Mouse (Mus musculus): ENCODE measurements at regions not wholly inside any gene's neighbourhood (a gene's known extent, or its start where the extent isn't known, plus 50 kb on each side); places are given as distances from the start of the nearest gene placed in this dataset.
A peak's percentile ranks its signal among the peaks of the same experiment; 100 is the strongest.

GRCm38 (mm10) chr16:27586307-27586706 is 197.6 kb downstream of the Ccdc50 start:
- no peak for DNase-seq (ENCODE audit: low spot score in 2 of 2)

- no peak for DNase-seq (ENCODE audit: low spot score in 2 of 2)
Measured at GRCm38 (mm10) chr16:27609366-27609765, 220.7 kb downstream of the Ccdc50 start.

GRCm38 (mm10) chr16:27641306-27641705 is 252.6 kb downstream of the Ccdc50 start:
- DNase-seq (ENCODE audit: low spot score in 2 of 2) = no peak

- no peak for DNase-seq (ENCODE audit: low spot score in 2 of 2)
Measured at GRCm38 (mm10) chr16:27678275-27678674, 289.6 kb downstream of the Ccdc50 start.

- DNase-seq (ENCODE audit: low spot score in 2 of 2) = peak; percentile 50 to 74
Measured at GRCm38 (mm10) chr16:27682926-27683325, 294.3 kb downstream of the Ccdc50 start.

- DNase-seq (ENCODE audit: low spot score in 2 of 2) = peak in 1 of 2 experiments; percentile 34
Measured at GRCm38 (mm10) chr16:27683826-27684225, 295.2 kb downstream of the Ccdc50 start.

- DNase-seq (ENCODE audit: low spot score in 2 of 2) = no peak
Measured at GRCm38 (mm10) chr16:27709946-27710345, 321.3 kb downstream of the Ccdc50 start.

- DNase-seq (ENCODE audit: low spot score in 2 of 2) = no peak
Measured at GRCm38 (mm10) chr16:27723445-27723844, 334.8 kb downstream of the Ccdc50 start.
